Comparison of ENCODE assay signal across 8 mouse cellular contexts in the genomic region with DNA sequence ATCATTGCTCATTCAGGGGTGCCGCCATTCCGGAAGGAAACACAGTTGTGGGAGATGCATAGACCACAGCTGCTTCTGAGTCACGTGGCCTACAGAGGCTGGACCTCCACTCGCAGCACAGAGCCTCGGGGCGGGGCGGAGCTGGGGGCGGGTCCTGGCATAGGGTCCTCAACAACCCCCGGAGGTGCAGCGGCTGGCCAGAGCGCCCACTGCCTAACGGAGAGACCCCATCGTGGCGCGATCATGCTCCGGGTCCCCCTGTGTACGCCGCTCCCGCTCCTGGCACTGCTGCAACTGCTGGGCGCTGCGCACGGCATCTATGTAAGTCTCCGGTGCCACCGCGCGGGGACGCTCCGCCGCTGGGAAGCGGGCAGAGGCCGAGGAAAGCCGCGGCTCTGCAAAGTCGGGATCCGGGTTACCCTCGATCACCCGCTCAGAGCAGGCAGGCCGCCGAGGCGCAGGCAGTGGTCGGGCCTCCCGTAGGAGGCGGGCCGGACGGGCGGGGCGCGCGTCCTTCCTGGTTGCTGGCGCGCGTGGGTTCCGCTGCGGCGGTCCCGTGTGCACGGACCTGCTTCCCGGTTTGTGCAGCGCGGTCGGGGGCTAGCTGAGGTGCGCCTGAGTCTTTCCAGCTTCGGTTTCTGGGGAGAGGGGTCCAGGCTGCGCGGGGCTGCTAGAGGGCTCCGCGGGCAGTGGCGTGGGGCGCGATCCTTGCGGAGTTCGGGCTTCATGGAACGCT. TPM values are rescaled to one million over a fixed set of nuclear protein-coding genes. Genes with fewer than 3 reads are reported as not detected.
A peak's percentile ranks its signal among the peaks of the same experiment; 100 is the strongest.
DNase-seq lines count a peak whose midpoint lies in the region; ATAC-seq lines count a peak whose summit lies in the region.

A gene (plus strand): TSS at position 128 of the 736 bp plus-strand sequence.
A gene (plus strand): TSS at position 157 of the 736 bp plus-strand sequence.

- H3K27ac ChIP-seq in intestine, embryonic 15.5 days: peak within 1 kb of the TSS; percentile 98

- under 1% methylated on average over 73 of the region's 73 CpGs for WGBS in intestine, embryonic 15.5 days

- H3K36me3 ChIP-seq in intestine, embryonic 15.5 days: peaks cover 19% of the 10 kb centered on the region

- H3K27me3 ChIP-seq in intestine, embryonic 15.5 days (replicated peaks): no peaks in the 10 kb centered on the region

- peak; percentile 97 for ATAC-seq in intestine, embryonic 15.5 days
- ATAC-seq in megakaryocyte-erythroid progenitor cell, adult 5-6 weeks (replicated peaks; ENCODE audit: low FRiP score, low TSS enrichment, poor library complexity, severe bottlenecking): peak; percentile 86

- DNase-seq in adrenal gland, adult 2 months: peak; percentile 90
- peak; percentile 84 for DNase-seq in embryo, embryonic 11.5 days (ENCODE audit: low read depth, low spot score)
- peak; percentile 70 to 76 for DNase-seq in gastrocnemius, postnatal 36 days
- peak; percentile 69 to 75 for DNase-seq in left cerebral cortex, postnatal 14 days (ENCODE audit: low spot score in 2 of 2)
- DNase-seq in right cerebral cortex, postnatal 25 days: peak; percentile 78
- DNase-seq in urinary bladder, postnatal 36 days (ENCODE audit: low spot score in 2 of 2): peak; percentile 67 to 82

- intact Hi-C loops in gastrocnemius, postnatal 36 days (cut with DNase I): no loop called here
- intact Hi-C loops in left cerebral cortex, postnatal 14 days (cut with DNase I): no loop called here

- H3K9me3 ChIP-seq in intestine, embryonic 15.5 days: no peaks in the 10 kb centered on the region

- H3K9ac ChIP-seq in intestine, embryonic 15.5 days: peak within 1 kb of the TSS; percentile 94

- H3K4me2 ChIP-seq in intestine, embryonic 15.5 days (replicated peaks): peak within 1 kb of the TSS; percentile 82

- peaks cover 4% of the 10 kb centered on the region; the same call in 1 of the 2 replicates for H3K4me1 ChIP-seq in intestine, embryonic 15.5 days (replicated peaks)

- peak within 1 kb of the TSS; percentile 93 for H3K4me3 ChIP-seq in intestine, embryonic 15.5 days (replicated peaks)

RNA-seq across cellular contexts. Expression of the first gene that starts in this region (rescaled TPM):
- total RNA-seq in adrenal gland, adult 2 months (2021): 10 to 100 TPM; 30.9 to 34.1 TPM
- polyA plus RNA-seq in adrenal gland, adult 2 months (2012; rRNA removed): 30.8 and 42.0 TPM in 2 replicates
- 1 to 10 TPM; 4.3 to 4.9 TPM for total RNA-seq in gastrocnemius, postnatal 36 days (2021)
- polyA plus RNA-seq in intestine, embryonic 15.5 days (2015; fragmentation: Nextera tagmentation; extraction: Ambion mirVana): 157 and 179 TPM in 2 replicates
- total RNA-seq in left cerebral cortex, postnatal 14 days (2021): 10 to 100 TPM; 28.1 to 30.2 TPM
- total RNA-seq in megakaryocyte-erythroid progenitor cell, adult 5-6 weeks (2014; fragmentation: Nextera tagmentation): 15.9 and 20.4 TPM in 2 replicates
- total RNA-seq in megakaryocyte-erythroid progenitor cell, adult 5-6 weeks (2017): 11.5 and 23.4 TPM in 2 replicates

RNA-seq across cellular contexts. Expression of the second gene that starts in this region (rescaled TPM):
- 1 to 10 TPM; 5.3 to 7.7 TPM for total RNA-seq in adrenal gland, adult 2 months (2021)
- 6.2 and 7.1 TPM in 2 replicates for polyA plus RNA-seq in adrenal gland, adult 2 months (2012; rRNA removed)
- total RNA-seq in gastrocnemius, postnatal 36 days (2021): 1 to 10 TPM in 1 of 2 experiments, under 1 TPM in 1; 0.84 to 1.5 TPM
- polyA plus RNA-seq in intestine, embryonic 15.5 days (2015; fragmentation: Nextera tagmentation; extraction: Ambion mirVana): 18.3 and 22.1 TPM in 2 replicates
- 10 to 100 TPM in 1 of 2 experiments, 1 to 10 TPM in 1; 9.4 to 10.4 TPM for total RNA-seq in left cerebral cortex, postnatal 14 days (2021)
- 4.5 TPM in 2 replicates for total RNA-seq in megakaryocyte-erythroid progenitor cell, adult 5-6 weeks (2014; fragmentation: Nextera tagmentation)
- 0.75 and 3.7 TPM in 2 replicates for total RNA-seq in megakaryocyte-erythroid progenitor cell, adult 5-6 weeks (2017)

Comparison
In these comparisons a context has a peak if more than half of its experiments do, and no peak if none do; other contexts are left out.
1. Peak in every context shown above with its lines: DNase-seq, ATAC-seq, H3K4me3 ChIP-seq and H3K27ac ChIP-seq.